Mouse (Mus musculus) myocyte (in vitro differentiated cells): ENCODE data around the gene Rnd3.

ENCODE experiments used
- E2F4 ChIP-seq: IDR thresholded peaks from one replicate; pipeline ENCODE4 v1.6.1; 2011; ENCODE audit warnings: mild to moderate bottlenecking, control low read depth, moderate library complexity; ENCODE audit not compliant: insufficient read depth
- MAX ChIP-seq: IDR thresholded peaks from one replicate; pipeline ENCODE4 v1.6.1; 2011; ENCODE audit warnings: low read depth, mild to moderate bottlenecking, control low read depth
- MYOD1 ChIP-seq, 3 experiments: IDR thresholded peaks; one replicate each; pipeline ENCODE4 v1.6.1; 2011; ENCODE audit warnings: control low read depth in 2 of 3, low read depth in 2 of 3, mild to moderate bottlenecking in 2 of 3, moderate library complexity in 1 of 3; ENCODE audit not compliant: insufficient read length in 2 of 3, control insufficient read depth in 1 of 3
- POLR2A ChIP-seq: IDR thresholded peaks from one replicate; pipeline ENCODE4 v1.6.1; 2011; ENCODE audit warnings: low read depth, mild to moderate bottlenecking, control low read depth, moderate library complexity; ENCODE audit not compliant: insufficient read length
- POLR2AphosphoS2 ChIP-seq: IDR thresholded peaks from one replicate; pipeline ENCODE4 v1.6.1; 2011; ENCODE audit warnings: low read depth, control low read depth; ENCODE audit not compliant: insufficient read length
- REST ChIP-seq: IDR thresholded peaks from one replicate; pipeline ENCODE4 v1.6.1; 2011; ENCODE audit warnings: mild to moderate bottlenecking, control low read depth, moderate library complexity; ENCODE audit not compliant: insufficient read depth, insufficient read length
- TCF12 ChIP-seq: IDR thresholded peaks from one replicate; pipeline ENCODE4 v1.6.1; 2011; ENCODE audit warnings: mild to moderate bottlenecking, control low read depth; ENCODE audit not compliant: poor library complexity, insufficient read depth, severe bottlenecking
- TCF3 ChIP-seq: IDR thresholded peaks from one replicate; pipeline ENCODE4 v1.6.1; 2011; ENCODE audit warnings: low read depth, control low read depth; ENCODE audit not compliant: insufficient read length
- USF1 ChIP-seq: IDR thresholded peaks from one replicate; pipeline ENCODE4 v1.6.1; 2011; ENCODE audit warnings: low read depth, mild to moderate bottlenecking, control low read depth, moderate library complexity

- no peak for TF ChIP-seq TCF12
- no peak for TF ChIP-seq POLR2AphosphoS2
- no peak for TF ChIP-seq POLR2A
- TF ChIP-seq TCF3: no peak
- no peak for TF ChIP-seq MAX
- no peak for TF ChIP-seq REST
- TF ChIP-seq MYOD1 (IDR thresholded peaks at IDR 0.05; ENCODE audit: control insufficient read depth in 1 of 3, insufficient read length in 2 of 3, low read depth in 2 of 3): no peak
- no peak for TF ChIP-seq USF1
- TF ChIP-seq E2F4: no peak
Observed at GRCm38 (mm10) chr2:51179096-51179495, 30.2 kb upstream of the Rnd3 start.
